Mouse (Mus musculus): ENCODE data around the gene Slc38a2. TPM values are rescaled to one million over a fixed set of nuclear protein-coding genes. Genes with fewer than 3 reads are reported as not detected.

Gene Slc38a2
- polyA plus RNA-seq, 1 experiment from 2014 or later: 139 TPM

GRCm38 (mm10) chr15:96688784-96689318 is 10.7 kb downstream of the Slc38a2 start:
- Histone ChIP-seq H3K4me3 (ENCODE audit: low read depth, low read length) (no peak overlapping the region), H3K27me3 (ENCODE audit: control insufficient read depth, insufficient read depth, low read length) (no peaks in the 10 kb centered on the region), H3K4me1 (ENCODE audit: control insufficient read depth, insufficient read depth, low read length) (peaks cover 8% of the 10 kb centered on the region), H3K9me3 (replicated peaks; ENCODE audit: control insufficient read depth, low read length) (no peaks in the 10 kb centered on the region), H3K27ac (ENCODE audit: low read depth, low read length) (no peak overlapping the region), H3K4me2 (no peak overlapping the region), H3K9ac (ENCODE audit: low read depth, low read length) (no peak overlapping the region), H3K36me3 (ENCODE audit: control insufficient read depth, insufficient read depth, low read length) (peaks cover 60% of the 10 kb centered on the region)
- ATAC-seq (replicated peaks; ENCODE audit: insufficient number of reproducible peaks, low FRiP score, low TSS enrichment): no peak
- WGBS (ENCODE audit: insufficient replicate concordance): 91% methylated on average over 12 of the region's 12 CpGs

- Histone ChIP-seq H3K36me3 (ENCODE audit: control insufficient read depth, insufficient read depth, low read length) (peaks cover 52% of the 10 kb centered on the region), H3K27me3 (ENCODE audit: control insufficient read depth, insufficient read depth, low read length) (no peaks in the 10 kb centered on the region), H3K4me1 (ENCODE audit: control insufficient read depth, insufficient read depth, low read length) (0 out of 2 replicates have a peak, but pooled peaks cover 3% of the 10 kb centered on the region), H3K9ac (ENCODE audit: low read depth, low read length) (no peak overlapping the region), H3K4me2 (no peak overlapping the region), H3K9me3 (replicated peaks; ENCODE audit: control insufficient read depth, low read length) (no peaks in the 10 kb centered on the region), H3K27ac (ENCODE audit: low read depth, low read length) (no peak overlapping the region), H3K4me3 (ENCODE audit: low read depth, low read length) (no peak overlapping the region)
- ATAC-seq (replicated peaks; ENCODE audit: insufficient number of reproducible peaks, low FRiP score, low TSS enrichment): no peak
- 78% methylated on average over 6 of the region's 6 CpGs for WGBS (ENCODE audit: insufficient replicate concordance)
Measured at GRCm38 (mm10) chr15:96688036-96688435, 11.5 kb downstream of the Slc38a2 start.

GRCm38 (mm10) chr15:96687366-96687765 is 12.2 kb downstream of the Slc38a2 start:
- peaks cover 46% of the 10 kb centered on the region for H3K36me3 ChIP-seq (ENCODE audit: control insufficient read depth, insufficient read depth, low read length)
- H3K9ac ChIP-seq (ENCODE audit: low read depth, low read length): no peak overlapping the region
- H3K27me3 ChIP-seq (ENCODE audit: control insufficient read depth, insufficient read depth, low read length): no peaks in the 10 kb centered on the region
- ATAC-seq (replicated peaks; ENCODE audit: insufficient number of reproducible peaks, low FRiP score, low TSS enrichment): no peak
- H3K4me1 ChIP-seq (ENCODE audit: control insufficient read depth, insufficient read depth, low read length): 0 out of 2 replicates have a peak, but pooled peaks cover 3% of the 10 kb centered on the region
- no peak overlapping the region for H3K27ac ChIP-seq (ENCODE audit: low read depth, low read length)
- no peak overlapping the region for H3K4me2 ChIP-seq
- no peak overlapping the region for H3K4me3 ChIP-seq (ENCODE audit: low read depth, low read length)
- no peaks in the 10 kb centered on the region for H3K9me3 ChIP-seq (replicated peaks; ENCODE audit: control insufficient read depth, low read length)
- 50% methylated on average over 1 of the region's 1 CpGs for WGBS (ENCODE audit: insufficient replicate concordance)

- Histone ChIP-seq H3K4me3 (ENCODE audit: low read depth, low read length) (no peak overlapping the region), H3K27ac (ENCODE audit: low read depth, low read length) (no peak overlapping the region), H3K4me2 (no peak overlapping the region), H3K36me3 (ENCODE audit: control insufficient read depth, insufficient read depth, low read length) (peaks cover 37% of the 10 kb centered on the region), H3K27me3 (ENCODE audit: control insufficient read depth, insufficient read depth, low read length) (no peaks in the 10 kb centered on the region), H3K9ac (ENCODE audit: low read depth, low read length) (no peak overlapping the region), H3K4me1 (ENCODE audit: control insufficient read depth, insufficient read depth, low read length) (0 out of 2 replicates have a peak, but pooled peaks cover 3% of the 10 kb centered on the region), H3K9me3 (replicated peaks; ENCODE audit: control insufficient read depth, low read length) (no peaks in the 10 kb centered on the region)
- ATAC-seq (replicated peaks; ENCODE audit: insufficient number of reproducible peaks, low FRiP score, low TSS enrichment): no peak
- 76% methylated on average over 9 of the region's 9 CpGs for WGBS (ENCODE audit: insufficient replicate concordance)
Measured at GRCm38 (mm10) chr15:96686201-96687159, 13.1 kb downstream of the Slc38a2 start.

- 0 out of 2 replicates have a peak, but pooled peaks cover 3% of the 10 kb centered on the region for H3K4me1 ChIP-seq (ENCODE audit: control insufficient read depth, insufficient read depth, low read length)
- no peaks in the 10 kb centered on the region for H3K27me3 ChIP-seq (ENCODE audit: control insufficient read depth, insufficient read depth, low read length)
- H3K27ac ChIP-seq (ENCODE audit: low read depth, low read length): no peak overlapping the region
- H3K9ac ChIP-seq (ENCODE audit: low read depth, low read length): no peak overlapping the region; the same call in 1 of the 2 replicates
- H3K9me3 ChIP-seq (replicated peaks; ENCODE audit: control insufficient read depth, low read length): no peaks in the 10 kb centered on the region
- WGBS (ENCODE audit: insufficient replicate concordance): 74% methylated on average over 6 of the region's 6 CpGs
- peaks cover 26% of the 10 kb centered on the region for H3K36me3 ChIP-seq (ENCODE audit: control insufficient read depth, insufficient read depth, low read length)
- no peak overlapping the region for H3K4me3 ChIP-seq (ENCODE audit: low read depth, low read length)
- ATAC-seq (replicated peaks; ENCODE audit: insufficient number of reproducible peaks, low FRiP score, low TSS enrichment): no peak
- H3K4me2 ChIP-seq: no peak overlapping the region
Measured at GRCm38 (mm10) chr15:96685273-96685672, 14.3 kb downstream of the Slc38a2 start.

DNA sequence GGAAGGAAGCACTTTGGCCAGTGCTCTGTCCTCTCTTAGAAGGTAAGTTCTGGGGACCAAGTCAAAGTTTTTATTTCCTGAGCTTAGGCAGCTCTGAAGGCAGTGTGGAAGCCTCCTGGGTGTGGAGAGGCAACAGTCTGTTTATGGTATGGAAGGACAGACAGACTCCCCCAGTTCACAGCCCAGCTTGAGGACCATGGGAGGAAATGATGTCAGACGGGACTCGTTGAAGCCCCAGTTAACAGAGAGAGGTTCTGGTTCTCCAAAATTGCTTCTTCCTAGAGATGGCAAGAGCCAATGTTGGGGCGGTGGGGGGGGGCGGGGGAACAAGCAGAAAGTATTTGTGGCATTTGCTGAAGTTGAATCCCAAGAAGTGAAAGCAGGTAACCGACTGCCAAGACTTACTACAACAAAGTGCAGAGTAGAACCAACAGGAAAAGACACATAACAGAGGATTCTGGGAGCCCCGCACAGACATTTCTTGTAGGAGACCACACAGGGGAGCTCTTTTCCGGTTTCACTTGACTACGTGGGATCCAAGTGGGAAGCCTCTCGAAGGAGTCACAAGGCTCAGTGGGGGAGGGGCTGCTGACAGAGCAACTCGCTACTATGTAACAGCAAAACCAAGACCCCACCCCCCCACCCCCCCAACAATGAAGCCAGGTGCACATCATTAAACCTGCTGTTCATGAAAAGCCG is 15.2 kb downstream of the Slc38a2 start:
- peaks cover 21% of the 10 kb centered on the region for H3K36me3 ChIP-seq (ENCODE audit: control insufficient read depth, insufficient read depth, low read length)
- H3K4me1 ChIP-seq (ENCODE audit: control insufficient read depth, insufficient read depth, low read length): 0 out of 2 replicates have a peak, but pooled peaks cover 3% of the 10 kb centered on the region
- 38% methylated on average over 11 of the region's 11 CpGs for WGBS (ENCODE audit: insufficient replicate concordance)
- H3K27ac ChIP-seq (ENCODE audit: low read depth, low read length): no peak overlapping the region
- H3K4me3 ChIP-seq (ENCODE audit: low read depth, low read length): no peak overlapping the region
- H3K27me3 ChIP-seq (ENCODE audit: control insufficient read depth, insufficient read depth, low read length): peaks cover 2% of the 10 kb centered on the region; the same call in 1 of the 2 replicates
- no peaks in the 10 kb centered on the region for H3K9me3 ChIP-seq (replicated peaks; ENCODE audit: control insufficient read depth, low read length)
- no peak for ATAC-seq (replicated peaks; ENCODE audit: insufficient number of reproducible peaks, low FRiP score, low TSS enrichment)
- peak overlapping the region; percentile 15; the same call in 1 of the 2 replicates for H3K4me2 ChIP-seq
- H3K9ac ChIP-seq (ENCODE audit: low read depth, low read length): no peak overlapping the region

DNA sequence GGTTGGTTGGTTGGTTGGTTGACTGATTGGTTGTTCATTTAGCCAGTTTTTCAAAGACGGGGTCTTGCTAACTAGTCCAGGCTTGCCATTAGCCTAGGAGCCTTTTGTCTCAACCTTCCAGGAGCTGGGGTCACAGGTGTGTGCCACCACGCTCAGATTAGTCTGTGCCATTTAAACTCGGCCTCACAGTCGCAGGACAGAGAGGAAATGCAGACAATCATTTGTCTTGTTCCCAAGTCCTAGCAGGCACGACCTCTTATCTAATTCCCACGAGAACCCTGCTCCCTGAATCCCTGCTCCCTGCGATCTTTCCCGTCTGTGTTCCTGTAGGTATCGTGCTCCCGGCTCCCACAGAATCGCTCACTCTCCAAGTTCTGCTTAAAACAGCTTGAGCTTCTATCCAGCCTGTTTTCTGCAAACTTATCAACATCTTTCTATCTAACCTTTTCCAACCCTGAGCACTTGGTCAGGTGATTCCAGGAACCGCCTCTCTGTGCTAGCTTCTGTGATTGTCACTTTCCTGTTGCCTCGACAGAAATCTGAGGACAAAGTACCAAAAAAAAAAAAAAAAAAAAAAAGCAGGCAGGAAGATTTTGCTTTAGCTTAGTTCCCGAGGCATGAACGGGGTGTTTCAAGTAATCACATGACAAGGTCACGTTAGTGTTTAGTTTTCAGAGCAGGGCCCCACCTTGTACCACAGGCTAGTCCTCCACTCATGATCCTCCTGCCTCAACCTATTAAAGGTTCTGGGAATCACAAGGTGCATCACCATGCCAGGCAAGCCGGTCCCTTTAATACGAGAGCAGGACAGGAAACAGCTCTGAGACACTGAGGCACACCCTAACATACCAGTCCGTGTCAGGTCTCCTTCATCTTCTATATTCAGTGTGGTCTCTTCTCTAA is 20.4 kb downstream of the Slc38a2 start:
- Histone ChIP-seq H3K27ac (ENCODE audit: low read depth, low read length) (no peak overlapping the region), H3K9ac (ENCODE audit: low read depth, low read length) (no peak overlapping the region), H3K36me3 (ENCODE audit: control insufficient read depth, insufficient read depth, low read length) (no peaks in the 10 kb centered on the region), H3K4me3 (ENCODE audit: low read depth, low read length) (no peak overlapping the region), H3K9me3 (replicated peaks; ENCODE audit: control insufficient read depth, low read length) (no peaks in the 10 kb centered on the region), H3K27me3 (ENCODE audit: control insufficient read depth, insufficient read depth, low read length) (peaks cover 2% of the 10 kb centered on the region; the same call in 1 of the 2 replicates), H3K4me2 (no peak overlapping the region), H3K4me1 (ENCODE audit: control insufficient read depth, insufficient read depth, low read length) (peaks cover 4% of the 10 kb centered on the region; the same call in 1 of the 2 replicates)
- 44% methylated on average over 19 of the region's 19 CpGs for WGBS (ENCODE audit: insufficient replicate concordance)
- ATAC-seq (replicated peaks; ENCODE audit: insufficient number of reproducible peaks, low FRiP score, low TSS enrichment): no peak
